Mouse (Mus musculus) C2C12 (cell line): ENCODE results near the gene Wfdc3.

Source experiments
- CTCF ChIP-seq: IDR thresholded peaks from one replicate; pipeline ENCODE4 v1.5.1; 2011; ENCODE audit not compliant: control insufficient read depth, insufficient read depth, insufficient read length
- MAX ChIP-seq: IDR thresholded peaks from one replicate; pipeline ENCODE4 v1.6.1; 2011; ENCODE audit warnings: mild to moderate bottlenecking, control low read depth

DNA sequence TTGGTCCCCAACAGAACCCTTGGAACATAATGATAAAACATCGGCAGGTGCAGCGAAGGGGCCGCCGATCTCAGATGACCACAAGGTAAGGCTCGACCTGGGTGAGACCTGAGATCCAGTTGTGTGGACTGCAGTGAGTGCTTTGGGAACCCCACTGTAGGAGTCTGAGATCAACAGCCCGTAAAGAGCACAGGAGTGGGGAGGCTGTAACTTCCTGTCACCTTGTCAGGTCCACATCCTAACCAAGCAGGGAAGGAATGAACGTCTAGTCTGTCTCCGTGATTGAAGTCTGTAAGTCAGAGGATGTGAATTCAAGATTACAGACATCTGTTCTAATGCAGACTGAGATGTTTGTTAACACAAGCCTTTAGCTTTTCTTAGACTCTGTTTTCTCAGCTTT is 962 bp upstream of the Wfdc3 start:
- TF ChIP-seq MAX (no peak), CTCF (no peak)
